Mouse (Mus musculus): Measurements from ENCODE around the gene Gnl2. TPM values are rescaled to one million over a fixed set of nuclear protein-coding genes. Genes with fewer than 3 reads are reported as not detected.

The Gnl2 gene
- polyA plus RNA-seq, 1 experiment from 2014 or later: 92.7 TPM

- no peak for ATAC-seq (ENCODE audit: low FRiP score, low read depth)
- Histone ChIP-seq H3K27me3 (peaks cover 86% of the 10 kb centered on the region), H3K36me3 (no peaks in the 10 kb centered on the region), H3K4me3 (peak within 1 kb of the TSS; percentile 35), H3K27ac (replicated peaks) (no peak within 1 kb of the TSS), H3K9ac (no peak within 1 kb of the TSS), H3K9me3 (no peaks in the 10 kb centered on the region), H3K4me2 (peak within 1 kb of the TSS; percentile 58), H3K4me1 (replicated peaks) (peaks cover 36% of the 10 kb centered on the region)
- 1% methylated on average over 48 of the region's 62 CpGs for WGBS
Observed at GRCm38 (mm10) chr4:124985671-124986602, 30.4 kb upstream of the Gnl2 start, which contains the start of gene Rspo1. TSS of gene Rspo1 (plus strand) at chr4:124986430.

GRCm38 (mm10) chr4:124986739-124987710 is 29.4 kb upstream of the Gnl2 start:
- Histone ChIP-seq H3K4me3 (peak overlapping the region; percentile 35), H3K27me3 (peaks cover 85% of the 10 kb centered on the region), H3K9me3 (no peaks in the 10 kb centered on the region), H3K27ac (replicated peaks) (no peak overlapping the region), H3K4me1 (replicated peaks) (peaks cover 36% of the 10 kb centered on the region), H3K4me2 (peak overlapping the region; percentile 58), H3K36me3 (no peaks in the 10 kb centered on the region), H3K9ac (no peak overlapping the region)
- WGBS: 3% methylated on average over 51 of the region's 51 CpGs
- ATAC-seq (ENCODE audit: low FRiP score, low read depth): peak; percentile 21; the same call in 1 of the 2 replicates

GRCm38 (mm10) chr4:124987711-124988097 is 28.7 kb upstream of the Gnl2 start:
- Histone ChIP-seq H3K9me3 (no peaks in the 10 kb centered on the region), H3K27me3 (peaks cover 84% of the 10 kb centered on the region)
- WGBS: 6% methylated on average over 10 of the region's 10 CpGs

GRCm38 (mm10) chr4:124988382-124988781 is 28.0 kb upstream of the Gnl2 start:
- WGBS: 20% methylated on average over 9 of the region's 9 CpGs
- H3K4me1 ChIP-seq (replicated peaks): peaks cover 36% of the 10 kb centered on the region
- no peak overlapping the region for H3K4me3 ChIP-seq
- H3K4me2 ChIP-seq: peak overlapping the region; percentile 20
- H3K27ac ChIP-seq (replicated peaks): no peak overlapping the region
- no peaks in the 10 kb centered on the region for H3K36me3 ChIP-seq
- H3K27me3 ChIP-seq: peaks cover 80% of the 10 kb centered on the region
- no peaks in the 10 kb centered on the region for H3K9me3 ChIP-seq
- no peak overlapping the region for H3K9ac ChIP-seq
- ATAC-seq (ENCODE audit: low FRiP score, low read depth): no peak

More at GRCm38 (mm10) chr4:124987711-124988097, 28.7 kb upstream of the Gnl2 start:
- Histone ChIP-seq H3K4me3 (no peak overlapping the region), H3K4me1 (replicated peaks) (peaks cover 36% of the 10 kb centered on the region), H3K9ac (no peak overlapping the region), H3K36me3 (no peaks in the 10 kb centered on the region), H3K4me2 (no peak overlapping the region), H3K27ac (replicated peaks) (no peak overlapping the region)
- no peak for ATAC-seq (ENCODE audit: low FRiP score, low read depth)

GRCm38 (mm10) chr4:124989787-124990253 is 26.6 kb upstream of the Gnl2 start:
- H3K4me2 ChIP-seq: peak overlapping the region; percentile 33
- 2% methylated on average over 20 of the region's 20 CpGs for WGBS

GRCm38 (mm10) chr4:124990325-124990724 is 26.1 kb upstream of the Gnl2 start:
- Histone ChIP-seq H3K9me3 (no peaks in the 10 kb centered on the region), H3K4me2 (peak overlapping the region; percentile 33), H3K9ac (no peak overlapping the region), H3K27ac (replicated peaks) (no peak overlapping the region), H3K4me1 (replicated peaks) (peaks cover 28% of the 10 kb centered on the region), H3K36me3 (no peaks in the 10 kb centered on the region), H3K4me3 (no peak overlapping the region), H3K27me3 (peaks cover 62% of the 10 kb centered on the region)
- 2% methylated on average over 7 of the region's 7 CpGs for WGBS
- no peak for ATAC-seq (ENCODE audit: low FRiP score, low read depth)

More at GRCm38 (mm10) chr4:124989787-124990253, 26.6 kb upstream of the Gnl2 start:
- no peak for ATAC-seq (ENCODE audit: low FRiP score, low read depth)
- peaks cover 66% of the 10 kb centered on the region for H3K27me3 ChIP-seq
- H3K36me3 ChIP-seq: no peaks in the 10 kb centered on the region
- no peak overlapping the region for H3K27ac ChIP-seq (replicated peaks)
- no peak overlapping the region for H3K9ac ChIP-seq
- no peaks in the 10 kb centered on the region for H3K9me3 ChIP-seq
- H3K4me3 ChIP-seq: no peak overlapping the region
- peaks cover 30% of the 10 kb centered on the region for H3K4me1 ChIP-seq (replicated peaks)

GRCm38 (mm10) chr4:124997479-124998147 is 18.8 kb upstream of the Gnl2 start:
- Histone ChIP-seq H3K9me3 (no peaks in the 10 kb centered on the region), H3K27me3 (0 out of 2 replicates have a peak, but pooled peaks cover 3% of the 10 kb centered on the region), H3K4me1 (replicated peaks) (no peaks in the 10 kb centered on the region), H3K4me2 (no peak overlapping the region), H3K27ac (replicated peaks) (no peak overlapping the region), H3K9ac (no peak overlapping the region), H3K4me3 (no peak overlapping the region), H3K36me3 (no peaks in the 10 kb centered on the region)
- no peak for ATAC-seq (ENCODE audit: low FRiP score, low read depth)
- 81% methylated on average over 10 of the region's 10 CpGs for WGBS

GRCm38 (mm10) chr4:124999548-124999947 is 16.8 kb upstream of the Gnl2 start:
- Histone ChIP-seq H3K9me3 (no peaks in the 10 kb centered on the region), H3K36me3 (no peaks in the 10 kb centered on the region), H3K27ac (replicated peaks) (no peak overlapping the region), H3K27me3 (no peaks in the 10 kb centered on the region), H3K4me1 (replicated peaks) (no peaks in the 10 kb centered on the region), H3K4me2 (no peak overlapping the region), H3K9ac (no peak overlapping the region), H3K4me3 (no peak overlapping the region)
- WGBS: 90% methylated on average over 3 of the region's 3 CpGs
- no peak for ATAC-seq (ENCODE audit: low FRiP score, low read depth)

- Histone ChIP-seq H3K27ac (replicated peaks) (no peak overlapping the region), H3K9me3 (no peaks in the 10 kb centered on the region), H3K27me3 (peaks cover 7% of the 10 kb centered on the region; the same call in 1 of the 2 replicates), H3K36me3 (no peaks in the 10 kb centered on the region), H3K4me3 (no peak overlapping the region), H3K4me1 (replicated peaks) (no peaks in the 10 kb centered on the region), H3K9ac (no peak overlapping the region), H3K4me2 (no peak overlapping the region)
- WGBS: 83% methylated on average over 8 of the region's 8 CpGs
- ATAC-seq (ENCODE audit: low FRiP score, low read depth): no peak
Observed at GRCm38 (mm10) chr4:125002978-125003377, 13.4 kb upstream of the Gnl2 start.

- Histone ChIP-seq H3K4me2 (no peak overlapping the region), H3K36me3 (no peaks in the 10 kb centered on the region), H3K27me3 (peaks cover 7% of the 10 kb centered on the region; the same call in 1 of the 2 replicates), H3K4me1 (replicated peaks) (no peaks in the 10 kb centered on the region), H3K9me3 (no peaks in the 10 kb centered on the region), H3K27ac (replicated peaks) (no peak overlapping the region), H3K9ac (no peak overlapping the region), H3K4me3 (no peak overlapping the region)
- ATAC-seq (ENCODE audit: low FRiP score, low read depth): no peak
- 54% methylated on average over 12 of the region's 12 CpGs for WGBS
Observed at GRCm38 (mm10) chr4:125004886-125005285, 11.5 kb upstream of the Gnl2 start.

GRCm38 (mm10) chr4:125007460-125007859 is 8.9 kb upstream of the Gnl2 start:
- ATAC-seq (ENCODE audit: low FRiP score, low read depth): no peak
- H3K4me3 ChIP-seq: no peak overlapping the region
- WGBS: 52% methylated on average over 15 of the region's 15 CpGs
- no peak overlapping the region for H3K4me2 ChIP-seq
- H3K27me3 ChIP-seq: peaks cover 7% of the 10 kb centered on the region; the same call in 1 of the 2 replicates
- H3K9ac ChIP-seq: no peak overlapping the region
- H3K27ac ChIP-seq (replicated peaks): no peak overlapping the region
- no peaks in the 10 kb centered on the region for H3K36me3 ChIP-seq
- H3K9me3 ChIP-seq: no peaks in the 10 kb centered on the region
- no peaks in the 10 kb centered on the region for H3K4me1 ChIP-seq (replicated peaks)

Data from hindbrain, embryonic 15.5 days (tissue).